Mouse (Mus musculus): Measurements from ENCODE around the gene Cbln1. TPM values are rescaled to one million over a fixed set of nuclear protein-coding genes. Genes with fewer than 3 reads are reported as not detected.

Cbln1 gene
- polyA plus RNA-seq, 1 experiment from 2014 or later, result 34.9 TPM

GRCm38 (mm10) chr8:87421697-87422096, 50.7 kb downstream of the Cbln1 start:
- Histone ChIP-seq H3K4me2 (ENCODE audit: low read length) (no peak overlapping the region), H3K27me3 (replicated peaks; ENCODE audit: control insufficient read depth, insufficient read depth, low read length) (no peaks in the 10 kb centered on the region), H3K27ac (ENCODE audit: low read depth, low read length) (no peak overlapping the region), H3K9ac (ENCODE audit: low read depth, low read length) (no peak overlapping the region), H3K4me1 (ENCODE audit: control insufficient read depth, insufficient read depth, low read depth, low read length) (no peaks in the 10 kb centered on the region), H3K36me3 (ENCODE audit: control insufficient read depth, insufficient read depth, low read length) (no peaks in the 10 kb centered on the region), H3K9me3 (ENCODE audit: control insufficient read depth, low read length) (no peaks in the 10 kb centered on the region), H3K4me3 (ENCODE audit: low read length) (no peak overlapping the region)
- ATAC-seq, result no peak
- 85% methylated on average over 8 of the region's 8 CpGs for WGBS

Other genes with a start within 250 kb of the Cbln1 start
- not detected in 2 replicates for gene 4933402J07Rik, start 91.2 kb upstream of the Cbln1 start, polyA plus RNA-seq (2015; fragmentation: Nextera tagmentation; extraction: Ambion mirVana)

All from hindbrain, embryonic 16.5 days (tissue).